Mouse (Mus musculus) left cerebral cortex, adult 8-10 months (tissue): ENCODE measurements around the gene Lpar3. TPM values are rescaled to one million over a fixed set of nuclear protein-coding genes. Genes with fewer than 3 reads are reported as not detected.
"Not testable (repeated sequence)": the region's sequence is repeated elsewhere in the genome, so short reads cannot be mapped to it uniquely, and the experiment has no call there.

ENCODE experiments used
- DNase-seq, 2 experiments: peaks; one replicate each; pipeline ENCODE4 v3.0.0; 2022; ENCODE audit warnings: low spot score in 2 of 2
- total RNA-seq, 4 experiments: library from RNA; stranded (reverse); gene quantifications; 2 replicates each; pipeline ENCODE4 v1.2.4; 2022

Gene Lpar3
- total RNA-seq, 4 experiments from 2014 or later: 0.24 to 0.60 (median 0.34) TPM

DNA sequence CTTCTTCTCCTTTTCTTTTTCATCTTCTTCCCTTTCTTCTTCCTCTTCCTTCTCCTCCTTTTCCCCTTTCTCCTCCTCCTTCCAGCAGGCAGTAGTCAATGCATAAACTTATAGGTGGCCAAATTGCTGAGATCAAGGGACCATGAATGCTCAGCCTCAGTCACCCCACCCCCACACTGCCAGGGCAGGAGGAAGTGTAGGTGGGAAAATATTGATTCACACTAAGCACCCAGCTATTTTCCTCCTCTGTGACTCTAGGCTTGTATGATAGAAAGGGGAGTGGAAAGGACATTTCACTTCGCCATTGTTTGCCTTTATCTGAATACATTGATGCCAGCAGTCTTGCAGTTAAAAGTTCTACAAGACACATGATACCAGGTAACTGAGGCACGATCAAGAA, 13.3 kb upstream of the Lpar3 start:
- no peak for DNase-seq

DNA sequence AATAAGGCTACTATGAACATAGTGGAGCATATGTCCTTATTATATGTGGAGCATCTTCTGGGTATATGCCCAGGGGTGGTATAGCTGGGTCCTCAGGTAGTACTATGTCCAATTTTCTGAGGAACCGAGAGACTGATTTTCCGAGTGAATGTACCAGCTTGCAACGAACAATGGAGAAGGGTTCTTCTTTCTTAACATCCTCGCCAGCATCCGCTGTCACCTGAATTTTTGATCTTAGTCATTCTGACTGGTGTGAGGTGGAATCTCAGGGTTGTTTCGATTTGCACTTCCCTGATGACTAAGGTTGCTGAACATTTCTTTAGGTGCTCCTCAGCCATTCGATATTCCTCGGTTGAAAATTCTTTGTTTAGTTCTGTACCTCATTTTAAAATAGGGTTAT, 11.0 kb upstream of the Lpar3 start:
- not testable (repeated sequence) for DNase-seq

DNA sequence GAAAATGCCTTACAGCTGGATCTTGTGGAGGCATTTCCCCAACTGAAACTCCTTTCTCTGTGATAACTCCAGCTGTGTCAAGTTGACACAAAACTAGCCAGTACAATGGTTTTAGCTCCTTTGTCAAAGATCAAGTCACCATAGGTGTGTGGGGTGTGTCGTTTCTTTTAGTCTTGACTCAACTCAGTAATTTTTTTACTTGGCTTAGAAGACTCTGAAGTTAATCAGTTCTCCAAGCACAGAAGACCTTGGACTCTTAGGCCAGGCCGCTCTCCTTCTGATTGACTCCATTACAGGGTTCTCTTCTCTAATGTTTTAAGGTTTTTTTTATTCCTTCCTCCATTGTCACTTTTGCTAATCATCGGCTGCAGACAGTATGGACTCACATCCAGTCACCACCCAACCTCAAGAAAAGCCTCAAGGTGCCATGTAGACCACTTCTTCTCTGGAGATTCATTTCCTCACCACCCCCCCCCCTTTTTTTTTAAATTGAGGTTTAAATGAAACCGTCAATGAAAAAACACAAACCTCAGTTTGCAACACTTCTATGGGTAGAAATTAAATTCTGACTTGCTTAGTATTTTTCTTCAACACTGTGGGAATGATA, 9.5 kb upstream of the Lpar3 start:
- no peak for DNase-seq

DNA sequence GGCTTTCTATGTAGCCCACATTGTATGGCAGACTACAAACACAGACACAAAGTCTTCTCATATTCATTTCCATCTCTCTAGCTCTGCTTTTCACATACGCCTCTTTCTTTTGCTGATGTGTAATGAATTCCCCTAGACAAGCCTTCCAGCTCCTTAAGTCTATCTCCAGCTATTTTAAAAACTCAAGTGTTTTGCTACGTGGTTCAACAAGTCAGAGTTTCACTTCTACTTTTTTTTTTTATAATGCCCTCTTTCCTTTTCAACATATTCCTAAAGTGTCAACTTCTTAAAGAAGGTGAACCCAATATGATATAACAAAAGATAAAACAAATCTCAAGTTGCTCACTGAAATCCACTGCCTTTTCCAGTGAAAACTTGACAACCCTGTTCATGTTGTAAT, 8.8 kb upstream of the Lpar3 start:
- DNase-seq: no peak

DNA sequence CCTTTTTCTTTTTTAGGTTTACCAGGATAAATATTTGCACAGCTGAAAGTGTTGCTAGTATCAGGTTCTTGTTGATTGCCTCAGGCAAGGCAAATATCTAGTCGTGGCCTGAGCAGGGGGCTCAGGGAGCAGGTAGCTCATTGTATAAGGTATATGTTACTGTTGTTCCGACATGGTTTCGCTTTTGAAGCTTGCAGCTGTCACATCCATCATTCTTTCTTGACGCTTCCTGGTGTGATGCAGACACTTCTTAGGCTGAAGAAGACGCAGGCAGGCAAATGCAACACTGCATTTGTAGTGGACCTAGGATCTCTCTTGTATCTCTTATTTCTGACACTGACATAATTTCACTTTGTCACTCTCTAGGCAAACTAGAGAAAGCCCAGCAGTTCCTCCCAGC, 7.4 kb upstream of the Lpar3 start:
- DNase-seq: no peak

DNA sequence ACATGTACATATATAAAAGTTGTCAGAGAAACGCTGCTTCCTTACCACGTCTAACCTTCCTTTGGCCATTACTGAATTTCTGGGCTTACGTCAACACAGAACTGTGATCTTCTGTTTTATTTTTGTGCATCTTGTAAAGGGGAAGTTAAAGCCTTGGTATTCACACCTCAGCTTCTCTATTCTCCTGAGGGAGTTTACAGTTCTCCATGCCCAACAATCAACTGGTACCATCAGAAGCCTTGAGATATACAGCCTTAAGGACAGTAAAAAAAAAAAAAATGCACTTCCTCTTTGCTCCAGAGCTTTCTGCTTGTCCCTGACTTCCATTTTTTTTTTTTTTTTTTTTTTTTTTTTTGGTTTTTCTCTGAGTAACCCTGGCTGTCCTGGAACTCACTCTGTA, 4.2 kb upstream of the Lpar3 start:
- DNase-seq: no peak

DNA sequence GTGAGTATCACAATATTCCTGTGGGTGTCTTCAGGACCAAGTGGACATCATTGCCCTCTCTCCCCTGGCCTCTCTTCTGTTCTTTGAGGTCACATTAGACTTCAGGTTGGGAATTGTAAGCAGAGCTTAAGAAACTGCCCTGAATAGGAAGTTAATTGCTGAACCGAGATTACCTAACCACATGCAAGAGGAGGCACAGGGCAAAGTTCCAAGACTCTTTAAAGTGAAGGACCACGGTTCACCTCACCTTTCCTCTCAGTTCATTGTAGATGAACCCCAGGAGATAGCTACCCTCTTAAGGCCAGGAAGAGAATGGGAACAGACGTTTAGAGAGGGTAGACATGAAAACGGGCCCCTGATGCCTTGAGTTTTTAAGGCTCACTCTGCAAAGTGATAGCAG, 3.5 kb downstream of the Lpar3 start:
- no peak for DNase-seq

DNA sequence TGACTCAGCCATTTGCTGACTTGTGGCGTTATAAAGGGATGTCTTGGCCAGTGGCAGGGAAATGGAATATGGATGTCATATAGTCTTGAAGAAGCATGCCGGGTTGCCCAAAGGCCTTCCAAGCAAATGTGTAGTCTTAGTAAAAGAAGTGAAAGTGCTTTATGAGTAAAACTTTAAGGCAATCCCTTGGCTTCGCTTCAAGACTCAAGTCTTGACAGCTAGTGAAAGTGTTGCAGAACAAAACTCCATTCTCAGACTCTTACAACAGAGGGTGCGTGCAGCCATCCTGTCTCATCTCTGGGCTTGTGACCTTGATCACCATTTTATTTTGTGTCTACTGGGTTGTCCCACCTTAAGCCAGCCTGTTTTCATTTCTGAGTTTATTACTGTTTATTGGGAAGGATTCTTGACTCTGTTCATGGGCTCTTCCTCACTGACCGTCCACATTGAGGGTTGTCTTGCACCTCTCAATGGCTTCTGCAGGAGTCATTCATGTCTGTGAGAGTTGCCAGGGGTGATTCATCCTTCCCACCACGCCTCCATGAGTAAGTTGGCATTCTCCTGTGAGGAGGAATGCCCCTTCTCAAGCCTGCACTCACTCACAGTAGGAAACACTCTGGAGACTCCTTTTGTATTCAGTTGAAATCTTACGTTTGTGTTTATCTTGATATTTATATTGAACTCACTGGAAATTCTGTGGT, 4.4 kb downstream of the Lpar3 start:
- DNase-seq: no peak

DNA sequence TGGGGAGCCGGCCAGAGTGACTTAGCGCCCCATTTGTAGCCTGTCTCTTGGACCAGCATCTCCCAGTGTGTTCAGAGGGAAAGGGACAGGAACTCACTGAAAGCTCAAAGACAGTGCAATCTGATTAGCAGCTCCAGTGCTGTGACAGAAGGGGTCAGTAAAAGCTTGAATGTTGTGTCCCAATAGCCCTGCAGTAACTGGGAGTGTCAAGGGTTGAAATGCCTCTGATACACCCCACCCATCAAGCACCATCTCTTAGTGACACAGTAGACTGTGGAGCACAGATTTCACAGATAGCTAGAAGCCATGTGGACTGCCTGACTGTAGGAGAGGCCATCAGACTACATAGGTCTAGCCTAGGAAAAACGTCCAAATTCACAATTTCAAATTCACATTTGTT, 6.7 kb downstream of the Lpar3 start:
- no peak for DNase-seq

DNA sequence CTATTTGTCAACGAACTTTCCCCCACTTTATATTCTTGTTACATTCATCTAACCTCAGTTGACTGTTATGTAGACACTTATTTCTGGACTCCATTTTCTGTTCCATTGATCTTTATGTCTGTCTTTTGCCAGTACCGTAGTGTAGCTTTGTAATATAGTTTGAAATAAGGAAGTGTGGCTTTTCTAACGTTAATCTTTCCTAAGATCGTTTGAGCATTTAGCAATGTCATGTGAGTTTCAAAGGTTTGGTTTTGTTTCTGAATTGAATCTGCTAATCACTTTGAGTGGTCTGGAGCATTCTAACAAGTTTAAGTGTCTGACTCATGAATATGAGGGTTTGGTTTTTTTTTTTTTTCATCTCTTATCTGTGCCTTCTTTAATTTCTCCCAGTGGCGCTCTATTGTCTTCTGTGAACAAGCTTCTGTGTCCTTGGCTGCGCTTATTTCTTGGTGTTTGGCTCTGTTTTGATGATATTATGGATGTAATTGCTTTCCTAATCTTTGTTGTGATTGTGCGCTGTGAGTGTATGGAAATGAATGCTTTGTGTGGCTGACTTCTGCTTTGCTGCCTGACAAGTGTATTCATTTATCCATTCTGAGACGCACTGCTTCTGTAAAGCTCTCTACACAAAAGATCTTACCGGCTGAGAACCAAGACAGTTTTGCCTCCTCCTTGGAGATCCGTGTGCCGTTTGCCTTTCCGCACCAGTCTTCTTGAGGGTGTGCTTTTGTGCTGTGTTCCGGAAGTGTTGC, 8.0 kb downstream of the Lpar3 start:
- DNase-seq: no peak

DNA sequence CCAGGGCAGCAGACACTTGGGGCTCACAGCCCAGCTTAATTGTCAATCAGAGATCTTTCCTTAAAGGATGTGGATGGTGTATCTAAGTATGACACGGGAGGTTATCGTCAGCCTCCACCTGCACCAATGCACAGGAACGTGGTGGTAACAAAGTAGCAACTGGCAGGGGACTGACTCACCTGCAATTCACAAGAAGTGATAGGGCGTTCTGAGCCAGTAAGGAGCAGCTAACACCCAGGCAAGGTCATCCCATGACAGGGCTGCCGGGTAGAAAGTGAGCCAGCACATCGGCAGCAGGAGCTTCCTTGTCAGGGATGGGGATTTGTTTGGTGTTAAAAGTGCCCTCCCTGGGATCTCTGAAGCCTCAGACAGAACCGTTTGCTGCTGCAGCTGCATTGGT, 11.9 kb downstream of the Lpar3 start:
- no peak for DNase-seq

DNA sequence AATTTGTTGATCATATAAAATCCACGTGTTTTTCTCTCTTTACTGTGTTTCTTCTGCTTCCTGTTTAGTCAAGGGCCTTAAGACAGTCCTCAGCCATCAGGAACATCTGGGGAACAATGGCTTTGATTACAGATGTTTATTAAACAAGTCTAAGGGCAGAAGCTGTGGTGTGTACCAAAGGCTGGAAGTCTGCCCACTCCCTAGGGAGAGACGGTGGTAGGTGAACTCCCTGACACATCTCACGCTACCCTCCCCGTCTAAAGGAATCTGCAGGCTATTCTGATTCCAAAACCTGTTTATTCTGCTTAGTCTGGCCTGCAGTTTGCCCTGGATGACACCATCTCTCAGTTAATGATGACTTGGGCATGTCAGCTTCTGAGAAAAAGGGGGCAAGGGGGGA, 13.0 kb downstream of the Lpar3 start:
- no peak for DNase-seq

DNA sequence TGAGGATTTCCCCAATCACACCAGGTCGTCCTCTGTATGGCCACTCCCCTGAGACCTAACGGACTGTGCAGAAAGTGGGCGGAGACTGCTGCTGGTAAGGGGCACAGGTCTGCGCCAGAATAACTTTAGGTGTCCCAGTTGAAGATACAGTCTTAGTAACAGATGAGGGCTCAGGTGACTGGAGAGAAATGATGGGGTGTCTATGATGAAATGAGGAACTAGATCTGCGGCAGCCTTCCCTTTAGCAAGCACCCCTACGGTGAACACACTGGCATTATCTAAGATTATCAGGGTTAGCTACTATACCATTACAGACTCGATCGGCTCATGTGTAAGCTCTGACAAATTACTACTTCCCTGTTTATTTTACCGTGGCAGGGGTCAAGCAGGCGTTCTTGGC, 13.8 kb downstream of the Lpar3 start:
- DNase-seq: no peak

DNA sequence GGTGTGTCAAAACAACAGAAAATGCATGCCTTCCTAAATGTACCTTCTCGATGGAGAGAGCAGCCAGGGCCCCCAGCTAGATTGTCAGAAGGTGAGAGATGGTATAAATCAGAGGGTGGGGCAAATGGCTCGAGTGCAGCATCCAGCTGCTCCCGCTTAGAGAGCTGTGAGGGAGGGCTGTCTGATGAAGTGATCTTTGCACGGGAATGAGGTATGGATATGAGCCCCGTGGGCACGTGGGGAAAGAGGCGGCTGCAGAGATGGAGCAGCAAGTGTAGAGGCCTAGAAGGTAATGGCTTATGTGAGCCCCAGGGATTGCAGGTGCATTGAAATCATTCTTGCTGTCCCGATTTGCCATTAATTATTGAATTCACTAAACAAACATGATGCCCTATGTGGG, 15.5 kb downstream of the Lpar3 start:
- no peak for DNase-seq

DNA sequence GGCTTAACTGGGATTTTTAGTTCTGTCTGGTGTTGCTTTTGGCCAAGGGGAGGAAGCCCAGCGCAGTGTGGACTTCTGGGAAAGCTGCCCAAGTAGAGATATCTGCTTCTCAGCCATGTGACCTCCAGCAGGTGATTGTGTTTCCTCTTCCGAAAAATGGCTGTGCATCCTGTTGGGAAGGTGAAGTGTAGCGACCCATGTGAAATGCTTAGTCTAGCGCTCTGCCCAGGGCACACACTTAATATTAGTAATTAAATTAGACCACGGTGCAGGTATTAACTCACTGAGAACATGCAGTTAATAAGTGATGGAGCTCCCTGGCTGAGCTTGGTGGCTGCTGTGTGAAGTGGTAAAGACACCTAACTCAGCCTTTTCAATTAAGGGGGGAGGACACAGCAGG, 16.9 kb downstream of the Lpar3 start:
- DNase-seq: no peak

DNA sequence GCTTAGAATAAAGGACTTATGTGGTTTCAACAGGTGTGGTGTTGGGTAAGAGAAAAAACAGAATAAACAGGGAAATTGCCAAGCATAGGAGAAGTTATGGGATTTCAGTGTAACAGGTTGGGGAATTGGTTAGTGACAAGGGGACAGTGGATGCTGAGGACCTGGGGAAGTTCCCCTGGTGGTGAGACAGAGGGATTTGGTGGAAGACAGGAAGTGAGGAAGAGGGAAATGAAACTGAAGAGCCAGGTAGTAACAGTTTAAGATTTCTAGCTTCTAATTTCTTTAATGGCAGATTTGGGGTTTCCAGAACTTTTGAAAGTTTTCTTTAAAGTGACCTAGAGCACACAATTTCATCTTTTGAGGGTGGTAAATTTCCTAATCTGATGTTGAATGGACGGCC, 23.9 kb downstream of the Lpar3 start:
- no peak for DNase-seq

DNA sequence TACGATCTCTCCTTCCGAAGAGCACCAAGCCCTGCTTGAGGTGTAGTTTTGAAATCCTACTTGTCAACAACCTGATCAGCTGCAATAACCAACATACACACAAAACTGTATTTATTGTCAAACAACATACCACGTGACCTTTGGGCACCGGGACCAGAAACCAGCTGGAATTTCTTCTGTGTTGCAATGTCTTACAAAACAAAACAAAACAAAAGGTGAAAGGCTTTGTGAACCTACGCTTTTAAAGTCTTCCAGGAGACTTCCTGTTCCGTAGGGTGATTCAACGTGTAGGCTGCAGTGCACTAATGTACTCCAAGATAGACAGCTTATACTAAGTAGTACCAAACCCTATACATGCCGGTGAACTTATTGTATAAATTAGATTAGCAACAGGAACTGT, 25.8 kb downstream of the Lpar3 start:
- DNase-seq: no peak

DNA sequence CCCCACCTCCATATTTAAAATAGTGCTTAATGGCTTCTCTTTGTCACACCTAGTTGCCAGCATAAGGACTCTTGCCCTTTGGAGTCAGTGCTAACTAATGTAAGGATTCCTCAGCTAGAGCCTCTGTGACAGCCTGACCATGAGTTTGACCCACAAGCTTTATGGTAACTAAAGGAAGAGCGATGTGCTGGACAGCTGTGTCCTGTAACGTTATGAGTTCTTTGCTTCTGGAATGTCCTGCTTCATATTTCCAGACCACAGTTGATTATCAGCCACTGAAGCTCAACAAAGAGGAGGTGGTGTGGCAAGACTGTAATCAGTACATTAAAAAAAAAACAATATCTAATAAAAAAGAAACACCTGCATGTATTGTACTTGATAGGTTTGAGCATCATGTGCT, 26.2 kb downstream of the Lpar3 start:
- no peak for DNase-seq

DNA sequence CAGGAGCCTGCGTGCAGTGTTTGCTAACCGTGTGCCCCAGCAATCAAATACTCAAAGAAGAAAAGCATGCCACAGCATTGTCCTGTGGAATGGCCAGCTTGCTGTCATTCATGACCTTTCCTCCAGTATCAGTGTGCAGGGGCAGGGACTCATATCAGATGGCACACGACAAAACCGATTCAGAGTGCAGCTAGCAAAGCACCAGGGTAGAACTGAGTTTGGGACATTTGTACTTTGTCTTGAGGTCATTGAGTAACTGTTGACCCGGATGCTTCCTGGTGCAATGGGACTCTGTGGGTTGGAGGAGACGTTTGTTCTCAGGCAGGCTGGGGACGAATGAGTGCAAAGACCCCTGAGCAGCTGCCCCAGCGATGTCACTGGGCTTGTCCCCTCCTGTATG, 29.1 kb downstream of the Lpar3 start:
- no peak for DNase-seq

DNA sequence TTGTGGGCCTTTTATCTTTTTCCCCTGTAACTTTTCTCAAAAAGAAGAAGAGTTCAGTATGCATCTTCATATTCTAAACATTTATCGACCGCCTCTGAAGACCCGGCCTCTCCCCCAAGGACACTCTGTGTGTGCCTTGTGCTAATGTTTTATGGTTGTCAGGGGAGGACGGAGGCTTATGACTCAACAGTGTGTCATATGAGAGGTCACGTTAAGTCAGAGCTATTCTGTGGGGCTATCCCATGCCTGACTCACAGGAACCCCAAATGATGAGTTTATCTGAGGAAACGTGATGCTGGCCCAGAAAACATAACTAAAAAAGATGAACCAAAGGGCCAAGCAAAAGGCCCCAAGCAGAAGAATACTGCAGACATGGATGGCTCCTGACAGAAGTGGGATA, 31.0 kb downstream of the Lpar3 start:
- no peak for DNase-seq

DNA sequence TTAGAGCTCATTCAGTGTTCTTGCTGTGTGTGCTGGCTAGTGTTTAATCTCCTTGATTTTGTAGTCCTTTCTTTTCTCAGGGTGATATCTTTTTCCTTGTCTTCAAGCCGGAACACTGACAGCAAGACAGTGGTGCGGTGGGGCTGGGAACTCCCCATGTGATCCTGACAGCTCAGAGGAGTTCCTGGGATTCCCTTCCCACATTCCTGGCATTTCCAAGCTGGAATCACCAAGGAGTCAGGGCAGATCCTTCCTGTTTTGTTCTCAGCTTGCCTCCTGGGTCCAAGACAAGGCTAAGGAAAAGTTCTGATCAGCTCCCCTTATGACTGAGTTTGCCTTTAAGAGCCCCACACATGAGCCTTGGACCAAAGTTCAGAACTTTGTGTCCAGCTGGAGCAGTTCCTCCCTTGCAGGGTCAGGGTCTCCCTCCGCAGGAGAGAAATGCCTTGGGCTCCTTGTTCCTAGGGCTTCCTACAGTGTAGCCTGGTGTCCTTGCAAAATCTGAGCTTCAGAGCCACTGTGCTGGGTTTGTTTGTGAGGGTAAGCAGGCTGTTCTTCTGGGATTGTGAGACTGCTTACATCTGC, 33.1 kb downstream of the Lpar3 start:
- no peak for DNase-seq

DNA sequence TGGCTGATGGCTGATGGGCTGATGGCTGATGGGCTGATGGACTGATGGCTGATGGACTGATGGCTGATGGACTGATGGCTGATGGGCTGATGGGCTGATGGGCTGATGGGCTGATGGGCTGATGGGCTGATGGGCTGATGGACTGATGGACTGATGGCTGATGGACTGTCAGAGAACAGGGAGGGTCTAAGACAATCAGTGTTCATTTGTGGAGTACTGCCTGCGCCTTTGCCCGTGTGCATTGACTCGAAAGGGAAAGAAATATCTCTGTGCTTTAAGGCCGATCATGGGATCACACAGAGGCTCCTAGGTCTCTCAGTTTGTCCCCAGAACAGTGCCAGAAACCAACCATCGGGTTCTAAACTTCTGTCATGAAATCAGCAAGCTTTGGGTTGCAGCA, 34.4 kb downstream of the Lpar3 start:
- DNase-seq: no peak
